Mouse (Mus musculus): ENCODE data around the gene 6430548M08Rik.
A peak's percentile ranks its signal among the peaks of the same experiment; 100 is the strongest.

6430548M08Rik gene

GRCm38 (mm10) chr8:120143911-120144651 is 30.1 kb downstream of the 6430548M08Rik start:
- DNase-seq (ENCODE audit: low spot score), result peak; percentile 40

GRCm38 (mm10) chr8:120144652-120145301 is 30.8 kb downstream of the 6430548M08Rik start:
- DNase-seq (ENCODE audit: low spot score), result no peak

- DNase-seq (ENCODE audit: low spot score), result no peak
These were observed 32.1 kb downstream of the 6430548M08Rik start for GRCm38 (mm10) chr8:120146051-120146450.

GRCm38 (mm10) chr8:120150028-120150427 is 36.1 kb downstream of the 6430548M08Rik start:
- no peak for DNase-seq (ENCODE audit: low spot score)

GRCm38 (mm10) chr8:120151151-120151550 is 37.2 kb downstream of the 6430548M08Rik start:
- no peak for DNase-seq (ENCODE audit: low spot score)

GRCm38 (mm10) chr8:120152636-120153035 is 38.7 kb downstream of the 6430548M08Rik start:
- peak; percentile 29 for DNase-seq (ENCODE audit: low spot score)

GRCm38 (mm10) chr8:120160366-120160765 is 46.4 kb downstream of the 6430548M08Rik start:
- no peak for DNase-seq (ENCODE audit: low spot score)

- DNase-seq (ENCODE audit: low spot score), result no peak
These were observed 47.9 kb downstream of the 6430548M08Rik start for GRCm38 (mm10) chr8:120161658-120162403.

- no peak for DNase-seq (ENCODE audit: low spot score)
These were observed 48.4 kb downstream of the 6430548M08Rik start for GRCm38 (mm10) chr8:120162404-120162752.

- DNase-seq (ENCODE audit: low spot score), result no peak
These were observed 49.4 kb downstream of the 6430548M08Rik start for GRCm38 (mm10) chr8:120163376-120163775.

- no peak for DNase-seq (ENCODE audit: low spot score)
These were observed 50.1 kb downstream of the 6430548M08Rik start for GRCm38 (mm10) chr8:120164026-120164425.

GRCm38 (mm10) chr8:120167136-120167535 is 53.2 kb downstream of the 6430548M08Rik start:
- DNase-seq (ENCODE audit: low spot score), result no peak

GRCm38 (mm10) chr8:120167821-120168220 is 53.9 kb downstream of the 6430548M08Rik start:
- DNase-seq (ENCODE audit: low spot score), result no peak

- DNase-seq (ENCODE audit: low spot score), result no peak
These were observed 55.2 kb downstream of the 6430548M08Rik start for GRCm38 (mm10) chr8:120169119-120169518.

GRCm38 (mm10) chr8:120173195-120173594 is 59.2 kb downstream of the 6430548M08Rik start:
- DNase-seq (ENCODE audit: low spot score), result no peak

- no peak for DNase-seq (ENCODE audit: low spot score)
These were observed 60.7 kb downstream of the 6430548M08Rik start for GRCm38 (mm10) chr8:120174606-120175005.

- no peak for DNase-seq (ENCODE audit: low spot score)
These were observed 62.7 kb downstream of the 6430548M08Rik start for GRCm38 (mm10) chr8:120176605-120177004.

- DNase-seq (ENCODE audit: low spot score), result peak; percentile 87
These were observed 63.6 kb downstream of the 6430548M08Rik start, which contains the start of gene Fam92b for GRCm38 (mm10) chr8:120177318-120178123. Fam92b (minus strand) TSS chr8:120177466.

GRCm38 (mm10) chr8:120178124-120178514 is 64.2 kb downstream of the 6430548M08Rik start:
- no peak for DNase-seq (ENCODE audit: low spot score)

- peak; percentile 75 for DNase-seq (ENCODE audit: low spot score)
These were observed 65.1 kb downstream of the 6430548M08Rik start for GRCm38 (mm10) chr8:120179027-120179431.

- DNase-seq (ENCODE audit: low spot score), result no peak
These were observed 66.6 kb downstream of the 6430548M08Rik start for GRCm38 (mm10) chr8:120180445-120180970.

- no peak for DNase-seq (ENCODE audit: low spot score)
These were observed 67.3 kb downstream of the 6430548M08Rik start for GRCm38 (mm10) chr8:120181274-120181673.
